Mouse (Mus musculus) forebrain, embryonic 11.5 days (tissue): Measurements from ENCODE around the gene Esyt2. TPM values are rescaled to one million over a fixed set of nuclear protein-coding genes. Genes with fewer than 3 reads are reported as not detected.

Source experiments
- ATAC-seq: fragments of 200-750 bp; cut with Nextera tagmentation; replicated peaks from 2 replicates; pipeline ENCODE4 v1.8.0; 2017; ENCODE audit warnings: moderate TSS enrichment; ENCODE audit not compliant: low FRiP score
- DNase-seq: peaks from one replicate; pipeline ENCODE4 v3.0.0-alpha.2; 2017; ENCODE audit warnings: low spot score
- H3K27ac ChIP-seq: fragments of 300-500 bp; sonication (generic); 2 replicates; pipeline ENCODE4 v1.5.1; 2014; ENCODE audit warnings: low read depth, low read length
- H3K27me3 ChIP-seq: fragments of 300-500 bp; sonication (generic); 2 replicates; pipeline ENCODE4 v1.6.1; 2014; ENCODE audit warnings: mild to moderate bottlenecking, low read length, mixed read lengths; ENCODE audit not compliant: control insufficient read depth, insufficient read depth
- H3K36me3 ChIP-seq: fragments of 300-500 bp; sonication (generic); 2 replicates; pipeline ENCODE4 v1.6.1; 2014; ENCODE audit warnings: mild to moderate bottlenecking, low read length, moderate library complexity, mixed read lengths; ENCODE audit not compliant: control insufficient read depth, insufficient read depth
- H3K4me1 ChIP-seq: fragments of 300-500 bp; sonication (generic); replicated peaks from 2 replicates; pipeline ENCODE4 v1.6.1; 2014; ENCODE audit warnings: low read length, mixed read lengths; ENCODE audit not compliant: control insufficient read depth, insufficient read depth
- H3K4me2 ChIP-seq: fragments of 300-500 bp; sonication (generic); 2 replicates; pipeline ENCODE4 v1.6.1; 2014; ENCODE audit warnings: low read depth, mild to moderate bottlenecking, low read length, moderate library complexity, mixed read lengths; ENCODE audit not compliant: severe bottlenecking
- H3K4me3 ChIP-seq: fragments of 300-500 bp; sonication (generic); 2 replicates; pipeline ENCODE4 v1.5.1; 2014; ENCODE audit warnings: low read depth, low read length
- H3K9ac ChIP-seq: fragments of 300-500 bp; sonication (generic); 2 replicates; pipeline ENCODE4 v1.6.1; 2014; ENCODE audit warnings: low read length
- H3K9me3 ChIP-seq: fragments of 300-500 bp; sonication (generic); 2 replicates; pipeline ENCODE4 v1.6.1; 2016; ENCODE audit warnings: low read length, mixed read lengths; ENCODE audit not compliant: control insufficient read depth
- WGBS: fragments of 180-500 bp; shearing (Covaris S2); extraction: QIAGEN DNeasy Blood & Tissue Kit; methylation state at CpG from one replicate; pipeline ENCODE4 v1.1.7; 2014; 5-methylcytosine and 5-hydroxymethylcytosine counted together
- polyA plus RNA-seq: library from polyadenylated mRNA; unstranded; fragments of >200 nt; fragmentation: Nextera tagmentation; extraction: Ambion mirVana; gene quantifications from 2 replicates; pipeline ENCODE4 v1.2.1, GENCODE M21; 2014

Esyt2 gene
- polyA plus RNA-seq, 1 experiment from 2014 or later = 19.1 TPM

DNA sequence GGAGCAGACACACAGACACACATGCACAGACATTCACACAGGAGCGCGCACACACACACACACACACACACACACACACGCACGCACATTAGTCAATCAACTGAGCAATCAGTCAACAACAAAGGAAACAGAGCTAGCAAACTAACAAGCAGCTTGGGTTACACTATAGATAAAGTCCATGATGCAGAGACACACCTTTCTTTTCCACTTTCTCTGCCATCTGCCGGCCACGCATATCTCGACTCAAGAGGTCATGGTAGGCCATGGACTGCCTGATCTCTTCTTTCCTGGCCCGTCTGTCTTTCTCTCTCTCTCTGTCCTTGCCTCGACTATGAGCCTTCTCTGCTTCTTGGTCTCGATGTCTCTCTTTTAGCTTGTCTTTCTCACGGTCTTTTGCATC, 25.4 kb upstream of the Esyt2 start:
- H3K9ac ChIP-seq = no peak overlapping the region
- H3K4me2 ChIP-seq = no peak overlapping the region
- H3K27ac ChIP-seq = no peak overlapping the region
- H3K9me3 ChIP-seq = no peaks in the 10 kb centered on the region
- no peaks in the 10 kb centered on the region; the same call in 1 of the 2 replicates for H3K36me3 ChIP-seq
- no peaks in the 10 kb centered on the region for H3K4me1 ChIP-seq
- ATAC-seq = no peak
- no peak overlapping the region for H3K4me3 ChIP-seq
- no peaks in the 10 kb centered on the region for H3K27me3 ChIP-seq
- no peak for DNase-seq
- whole genome bisulfite sequencing = 87% methylated on average over 11 of the region's 11 CpGs

DNA sequence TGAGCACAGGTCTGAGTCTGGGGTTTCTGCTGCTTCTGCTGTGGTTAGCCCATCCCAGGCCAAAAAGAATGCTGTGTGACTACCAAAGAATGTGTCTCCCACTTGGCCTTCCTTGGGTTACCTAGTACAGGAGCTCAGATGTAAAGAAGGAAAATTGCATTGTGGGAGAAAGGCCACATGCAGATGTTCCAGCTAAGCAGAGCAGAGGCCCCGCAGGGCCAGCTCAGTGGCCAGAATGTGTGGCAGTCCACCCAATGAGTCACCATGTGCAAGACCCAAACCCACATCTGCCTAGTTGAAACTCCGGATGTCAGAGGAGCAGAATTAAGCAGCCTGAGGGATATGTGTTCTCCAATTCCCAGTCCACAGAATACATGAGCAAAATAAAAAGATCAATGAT, 22.7 kb upstream of the Esyt2 start:
- ATAC-seq = no peak
- Histone ChIP-seq H3K27ac (no peak overlapping the region), H3K27me3 (no peaks in the 10 kb centered on the region), H3K4me3 (no peak overlapping the region), H3K9me3 (no peaks in the 10 kb centered on the region), H3K9ac (no peak overlapping the region), H3K4me2 (no peak overlapping the region), H3K4me1 (no peaks in the 10 kb centered on the region), H3K36me3 (no peaks in the 10 kb centered on the region; the same call in 1 of the 2 replicates)
- DNase-seq = no peak
- 85% methylated on average over 2 of the region's 2 CpGs for WGBS

DNA sequence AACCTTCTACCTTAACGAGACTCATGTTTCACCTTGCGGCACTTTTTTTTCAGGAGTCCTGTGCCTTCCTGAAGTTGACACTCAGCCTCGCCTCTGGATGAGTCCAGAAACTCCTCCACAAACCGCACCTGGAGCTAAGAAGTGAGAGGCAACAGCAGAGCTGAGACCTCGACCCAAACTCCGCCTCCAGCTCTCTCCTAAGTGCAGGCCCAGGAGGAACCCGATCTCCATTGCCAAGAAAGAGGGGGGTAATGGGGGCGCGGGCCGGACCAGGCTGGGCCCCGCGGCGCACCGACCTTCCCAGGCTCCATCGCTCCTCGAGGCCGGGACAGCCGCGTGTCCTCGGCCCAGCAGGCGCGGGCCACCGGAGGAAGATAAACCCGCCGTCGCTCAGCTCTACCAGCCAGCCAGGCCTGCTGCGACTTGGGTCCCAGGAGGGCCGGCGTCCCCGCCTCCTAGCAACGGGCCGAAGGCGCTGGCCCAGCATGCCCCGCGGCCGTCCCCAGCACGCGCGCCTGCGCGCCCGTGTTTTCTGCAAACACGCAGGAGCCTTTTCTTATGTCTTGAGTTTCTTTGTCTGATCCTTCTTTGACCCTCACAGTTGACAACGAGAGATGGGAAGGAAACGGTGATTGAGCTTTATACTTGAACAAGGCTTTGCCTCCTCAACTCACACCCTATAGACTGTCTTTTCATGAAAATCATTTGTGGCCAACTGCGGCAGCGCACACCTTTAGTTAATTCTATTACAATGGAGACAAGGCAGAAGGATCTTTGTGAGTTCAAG, 18.2 kb upstream of the Esyt2 start, which contains the start of gene Wdr60:
Gene Wdr60 (minus strand): TSS at position 468 of the 787 bp plus-strand sequence.
- 3% methylated on average over 47 of the region's 47 CpGs for WGBS
- H3K4me1 ChIP-seq = no peaks in the 10 kb centered on the region
- ATAC-seq (peak; percentile 99), DNase-seq (peak; percentile 94)
- peak within 1 kb of the TSS; percentile 61 for H3K4me2 ChIP-seq
- no peak within 1 kb of the TSS for H3K27ac ChIP-seq
- peak within 1 kb of the TSS; percentile 70 for H3K9ac ChIP-seq
- peak within 1 kb of the TSS; percentile 48 for H3K4me3 ChIP-seq
- no peaks in the 10 kb centered on the region for H3K27me3 ChIP-seq
- H3K9me3 ChIP-seq = no peaks in the 10 kb centered on the region
- no peaks in the 10 kb centered on the region for H3K36me3 ChIP-seq

DNA sequence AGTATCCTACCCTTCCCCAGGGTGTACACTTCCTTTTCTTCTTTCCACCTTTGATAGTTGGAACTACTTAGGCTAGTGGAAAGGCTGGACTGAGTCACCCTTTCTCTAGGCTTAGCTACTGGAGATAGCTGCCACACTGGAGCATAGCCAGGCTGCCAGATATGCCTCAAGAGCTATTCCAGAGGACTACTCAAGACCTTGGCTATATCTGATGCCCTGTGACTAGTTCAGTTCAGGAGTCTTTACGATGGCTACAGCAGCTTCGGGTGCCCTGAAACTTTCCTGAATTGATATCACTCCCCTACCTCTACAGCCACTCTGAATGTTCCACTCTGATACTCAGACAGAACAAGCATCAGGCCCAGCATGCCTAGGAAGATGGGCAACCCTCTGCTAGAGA, 16.2 kb upstream of the Esyt2 start:
- Histone ChIP-seq H3K4me1 (no peaks in the 10 kb centered on the region), H3K27ac (no peak overlapping the region), H3K4me2 (no peak overlapping the region), H3K27me3 (no peaks in the 10 kb centered on the region), H3K9me3 (no peaks in the 10 kb centered on the region), H3K9ac (no peak overlapping the region), H3K4me3 (no peak overlapping the region), H3K36me3 (no peaks in the 10 kb centered on the region)
- DNase-seq (no peak), ATAC-seq (no peak)
- 91% methylated on average over 2 of the region's 2 CpGs for WGBS

DNA sequence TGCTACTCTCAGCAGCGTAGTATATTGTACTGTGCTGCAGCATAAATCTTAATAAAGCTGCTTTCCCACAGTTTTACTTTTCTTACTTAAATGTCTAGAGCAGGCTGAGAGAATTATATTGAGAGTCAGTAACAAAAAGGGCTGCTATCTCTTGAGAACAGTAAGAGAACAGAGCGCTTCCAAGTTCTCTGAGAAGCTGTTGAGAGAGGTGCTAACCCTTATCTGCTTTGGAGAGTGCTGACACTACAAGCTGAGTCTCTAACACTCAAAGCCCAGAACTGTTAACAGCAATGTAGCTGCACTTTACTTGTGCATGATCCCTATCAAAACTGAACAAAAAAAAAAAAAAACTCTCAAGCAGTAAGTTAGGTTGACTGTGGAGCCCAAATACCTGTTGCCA, 15.7 kb upstream of the Esyt2 start:
- Histone ChIP-seq H3K9me3 (no peaks in the 10 kb centered on the region), H3K4me1 (no peaks in the 10 kb centered on the region), H3K4me2 (no peak overlapping the region), H3K4me3 (no peak overlapping the region), H3K27me3 (no peaks in the 10 kb centered on the region), H3K36me3 (no peaks in the 10 kb centered on the region), H3K9ac (no peak overlapping the region), H3K27ac (no peak overlapping the region)
- no peak for DNase-seq
- WGBS = 74% methylated on average over 2 of the region's 2 CpGs
- ATAC-seq = no peak

DNA sequence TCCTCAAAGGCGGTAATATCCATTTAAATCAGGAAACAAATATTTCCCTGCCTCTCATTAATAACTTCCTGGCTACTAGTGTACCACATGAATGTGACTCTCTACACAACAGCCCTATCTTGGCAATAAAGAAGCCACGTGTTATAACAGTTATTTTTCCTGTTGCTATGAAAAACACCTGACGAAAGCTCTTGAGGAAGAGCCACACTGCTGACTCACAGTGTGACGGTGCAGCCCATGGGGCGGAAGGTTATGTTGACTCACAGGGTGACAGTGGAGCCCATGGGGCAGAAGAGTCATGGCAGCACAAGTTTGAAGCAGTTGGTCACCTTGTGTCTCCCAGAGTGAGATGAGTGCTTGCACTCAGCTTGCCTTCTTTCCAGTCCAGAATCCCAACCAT, 11.5 kb upstream of the Esyt2 start:
- Histone ChIP-seq H3K36me3 (no peaks in the 10 kb centered on the region), H3K27me3 (no peaks in the 10 kb centered on the region), H3K4me3 (no peak overlapping the region), H3K4me2 (no peak overlapping the region), H3K4me1 (no peaks in the 10 kb centered on the region), H3K9me3 (no peaks in the 10 kb centered on the region), H3K27ac (no peak overlapping the region), H3K9ac (no peak overlapping the region)
- no peak for ATAC-seq
- 84% methylated on average over 5 of the region's 5 CpGs for WGBS
- DNase-seq = no peak

DNA sequence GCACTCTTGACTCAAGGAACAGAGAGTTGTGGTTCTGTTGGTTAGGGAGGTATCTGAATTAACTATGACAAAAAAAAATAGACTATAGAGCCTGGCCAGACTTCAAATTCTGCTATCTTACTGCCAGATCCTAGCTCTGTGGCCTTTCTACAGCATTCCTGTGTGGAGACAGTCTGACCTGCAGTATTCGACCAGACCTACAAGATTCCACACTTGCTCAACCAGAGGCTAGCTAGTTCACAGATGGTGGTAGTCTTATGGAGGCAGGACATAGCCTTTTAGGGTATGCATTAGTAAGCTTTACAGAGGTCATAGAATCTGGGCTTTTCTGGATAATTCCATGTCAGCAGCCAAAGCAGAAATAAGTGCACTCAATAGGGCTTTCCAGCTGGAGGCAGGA, 10.5 kb upstream of the Esyt2 start:
- Histone ChIP-seq H3K4me3 (no peak overlapping the region), H3K27me3 (no peaks in the 10 kb centered on the region), H3K4me2 (no peak overlapping the region), H3K4me1 (no peaks in the 10 kb centered on the region), H3K9ac (no peak overlapping the region), H3K36me3 (no peaks in the 10 kb centered on the region), H3K27ac (no peak overlapping the region), H3K9me3 (no peaks in the 10 kb centered on the region)
- DNase-seq (no peak), ATAC-seq (no peak)
- WGBS = 81% methylated on average over 1 of the region's 1 CpGs

DNA sequence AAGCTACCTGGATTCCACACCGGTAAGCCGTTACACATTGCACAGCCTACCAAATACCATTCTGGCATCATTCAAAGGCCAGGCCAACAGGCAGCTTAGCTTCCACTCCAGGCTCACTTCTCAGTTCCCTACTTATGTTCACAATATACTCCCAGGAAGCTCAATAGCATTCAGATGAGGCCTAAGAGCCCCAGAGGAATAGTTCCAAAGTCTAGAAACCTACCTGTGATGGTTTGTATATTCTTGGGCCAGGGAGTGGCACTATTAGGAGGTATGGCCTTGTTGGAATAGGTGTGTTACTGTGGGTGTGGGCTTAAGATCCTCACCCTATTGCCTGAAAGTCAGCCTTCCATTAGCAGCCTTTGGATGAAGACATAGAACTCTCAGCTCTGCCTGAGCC, 9.9 kb upstream of the Esyt2 start:
- no peak for ATAC-seq
- H3K9ac ChIP-seq = no peak overlapping the region
- no peaks in the 10 kb centered on the region for H3K4me1 ChIP-seq
- H3K9me3 ChIP-seq = no peaks in the 10 kb centered on the region
- no peak overlapping the region for H3K4me2 ChIP-seq
- H3K36me3 ChIP-seq = no peaks in the 10 kb centered on the region
- H3K4me3 ChIP-seq = no peak overlapping the region
- WGBS = 96% methylated on average over 2 of the region's 2 CpGs
- no peak overlapping the region for H3K27ac ChIP-seq
- H3K27me3 ChIP-seq = no peaks in the 10 kb centered on the region
- no peak for DNase-seq

DNA sequence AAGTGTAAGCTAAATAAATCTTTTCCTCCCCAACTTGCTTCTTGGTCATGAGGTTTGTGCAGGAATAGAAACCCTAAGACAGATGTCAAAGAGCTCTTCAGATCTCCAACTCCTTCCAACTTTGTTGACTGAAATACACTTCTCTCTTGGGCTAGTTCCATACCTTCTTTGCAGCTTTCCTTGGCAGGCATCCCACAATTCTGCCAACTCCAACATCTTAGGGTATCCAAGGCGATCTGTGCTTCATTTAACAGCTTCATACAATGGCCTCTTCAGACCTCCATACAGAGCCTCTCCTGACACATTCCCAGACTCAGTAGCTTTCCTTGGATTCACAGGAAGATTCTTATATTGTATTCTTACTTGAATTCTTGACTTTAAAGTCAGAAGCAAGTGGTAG, 7.3 kb upstream of the Esyt2 start:
- Histone ChIP-seq H3K4me2 (no peak overlapping the region), H3K4me1 (no peaks in the 10 kb centered on the region), H3K9me3 (no peaks in the 10 kb centered on the region), H3K27me3 (no peaks in the 10 kb centered on the region), H3K4me3 (no peak overlapping the region), H3K9ac (no peak overlapping the region), H3K36me3 (no peaks in the 10 kb centered on the region), H3K27ac (no peak overlapping the region)
- DNase-seq (no peak), ATAC-seq (no peak)
- WGBS = 76% methylated on average over 1 of the region's 1 CpGs
